Comparison of ENCODE assay signal across 8 mouse cellular contexts in the genomic region with DNA sequence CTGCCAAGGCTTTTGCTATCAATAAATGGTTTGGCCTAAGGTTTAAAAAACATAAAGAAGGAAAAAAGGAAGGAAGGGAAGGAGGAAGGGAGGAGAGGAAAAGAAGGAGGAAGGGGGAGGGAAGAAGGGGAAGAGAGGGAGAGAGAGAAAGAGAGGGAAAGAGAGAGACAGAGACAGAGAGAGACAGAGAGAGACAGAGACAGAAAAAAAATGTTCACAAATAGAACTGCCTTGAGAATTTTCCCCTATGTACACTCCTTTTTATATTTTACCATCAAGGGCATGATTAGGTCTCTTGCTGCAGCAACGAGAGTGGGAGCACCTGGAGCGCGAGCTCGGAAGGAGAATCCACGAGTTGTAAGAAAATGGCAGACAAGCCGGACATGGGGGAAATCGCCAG. TPM values are rescaled to one million over a fixed set of nuclear protein-coding genes. Genes with fewer than 3 reads are reported as not detected.
DNase-seq lines count a peak whose midpoint lies in the region; ATAC-seq lines count a peak whose summit lies in the region.

Gm9844 (plus strand) TSS at position 301 of the 400 bp plus-strand sequence.

- H3K36me3 ChIP-seq in neural tube, embryonic 11.5 days (ENCODE audit: control insufficient read depth, insufficient read depth, low read length) = no peaks in the 10 kb centered on the region
- H3K36me3 ChIP-seq in forebrain, embryonic 13.5 days (ENCODE audit: poor library complexity, severe bottlenecking) = no peaks in the 10 kb centered on the region
- no peaks in the 10 kb centered on the region for H3K36me3 ChIP-seq in limb, embryonic 12.5 days
- no peaks in the 10 kb centered on the region for H3K36me3 ChIP-seq in stomach, embryonic 14.5 days (ENCODE audit: control insufficient read depth, insufficient read depth, low read length)

- 93% methylated on average over 7 of the region's 7 CpGs for WGBS in neural tube, embryonic 11.5 days
- WGBS in forebrain, embryonic 13.5 days = 86% methylated on average over 7 of the region's 7 CpGs
- 88% methylated on average over 7 of the region's 7 CpGs for WGBS in limb, embryonic 12.5 days
- WGBS in stomach, embryonic 14.5 days = 85% methylated on average over 7 of the region's 7 CpGs

- H3K4me3 ChIP-seq in neural tube, embryonic 11.5 days (ENCODE audit: low read depth, low read length) = no peak within 1 kb of the TSS
- H3K4me3 ChIP-seq in forebrain, embryonic 13.5 days = no peak within 1 kb of the TSS
- no peak within 1 kb of the TSS for H3K4me3 ChIP-seq in limb, embryonic 12.5 days (replicated peaks)
- H3K4me3 ChIP-seq in stomach, embryonic 14.5 days (ENCODE audit: low read depth, low read length) = no peak within 1 kb of the TSS

- no peak within 1 kb of the TSS for H3K27ac ChIP-seq in neural tube, embryonic 11.5 days (ENCODE audit: low read depth, low read length)
- H3K27ac ChIP-seq in forebrain, embryonic 13.5 days = no peak within 1 kb of the TSS
- H3K27ac ChIP-seq in limb, embryonic 12.5 days = no peak within 1 kb of the TSS
- H3K27ac ChIP-seq in stomach, embryonic 14.5 days (ENCODE audit: low read length) = no peak within 1 kb of the TSS

- no peaks in the 10 kb centered on the region for H3K9me3 ChIP-seq in neural tube, embryonic 11.5 days (ENCODE audit: control insufficient read depth, low read length)
- H3K9me3 ChIP-seq in forebrain, embryonic 13.5 days (replicated peaks) = no peaks in the 10 kb centered on the region
- no peaks in the 10 kb centered on the region for H3K9me3 ChIP-seq in limb, embryonic 12.5 days
- H3K9me3 ChIP-seq in stomach, embryonic 14.5 days (ENCODE audit: control insufficient read depth, low read depth, low read length) = no peaks in the 10 kb centered on the region

- DNase-seq in neural tube, embryonic 11.5 days (ENCODE audit: low spot score) = no peak
- no peak for DNase-seq in neural tube, embryonic 10.5 days (ENCODE audit: extremely low spot score, low spot score)
- DNase-seq in right cerebral cortex, postnatal 14 days = no peak
- DNase-seq in cerebellum, postnatal 25 days = no peak
- DNase-seq in cerebellum, adult 8-10 months = no peak

- no peaks in the 10 kb centered on the region for H3K4me1 ChIP-seq in neural tube, embryonic 11.5 days (ENCODE audit: control insufficient read depth, insufficient read depth, low read length)
- H3K4me1 ChIP-seq in forebrain, embryonic 13.5 days = 0 out of 2 replicates have a peak, but pooled peaks cover 1% of the 10 kb centered on the region
- H3K4me1 ChIP-seq in limb, embryonic 12.5 days (replicated peaks) = no peaks in the 10 kb centered on the region
- H3K4me1 ChIP-seq in stomach, embryonic 14.5 days (ENCODE audit: control insufficient read depth, insufficient read depth, low read length) = no peaks in the 10 kb centered on the region

- no peak for ATAC-seq in neural tube, embryonic 11.5 days (ENCODE audit: insufficient read depth, low FRiP score, low TSS enrichment)
- ATAC-seq in forebrain, embryonic 13.5 days = no peak
- no peak for ATAC-seq in limb, embryonic 12.5 days (ENCODE audit: insufficient number of reproducible peaks, insufficient read depth, low FRiP score, low TSS enrichment, low read depth)
- ATAC-seq in stomach, embryonic 14.5 days (ENCODE audit: insufficient number of reproducible peaks, insufficient read depth, low FRiP score, low read depth) = no peak

- no peaks in the 10 kb centered on the region for H3K27me3 ChIP-seq in neural tube, embryonic 11.5 days (ENCODE audit: control insufficient read depth, insufficient read depth, low read length)
- no peaks in the 10 kb centered on the region for H3K27me3 ChIP-seq in forebrain, embryonic 13.5 days
- 0 out of 2 replicates have a peak, but pooled peaks cover 5% of the 10 kb centered on the region for H3K27me3 ChIP-seq in limb, embryonic 12.5 days
- H3K27me3 ChIP-seq in stomach, embryonic 14.5 days (ENCODE audit: control insufficient read depth, insufficient read depth, low read length) = no peaks in the 10 kb centered on the region

- H3K9ac ChIP-seq in neural tube, embryonic 11.5 days (ENCODE audit: low read length) = no peak within 1 kb of the TSS
- H3K9ac ChIP-seq in forebrain, embryonic 13.5 days = no peak within 1 kb of the TSS
- H3K9ac ChIP-seq in limb, embryonic 12.5 days (replicated peaks) = no peak within 1 kb of the TSS
- H3K9ac ChIP-seq in stomach, embryonic 14.5 days (replicated peaks; ENCODE audit: low read depth, low read length) = no peak within 1 kb of the TSS

- H3K4me2 ChIP-seq in neural tube, embryonic 11.5 days (ENCODE audit: low read depth) = no peak within 1 kb of the TSS
- H3K4me2 ChIP-seq in forebrain, embryonic 13.5 days = no peak within 1 kb of the TSS
- no peak within 1 kb of the TSS for H3K4me2 ChIP-seq in limb, embryonic 12.5 days
- no peak within 1 kb of the TSS for H3K4me2 ChIP-seq in stomach, embryonic 14.5 days (replicated peaks; ENCODE audit: low read depth, low read length)

RNA-seq across cellular contexts. Expression of gene Gm9844, which starts in this region (rescaled TPM):
- 21.0 and 23.9 TPM in 2 replicates for polyA plus RNA-seq in neural tube, embryonic 11.5 days (2014; fragmentation: Nextera tagmentation; extraction: Ambion mirVana)
- polyA plus RNA-seq in forebrain, embryonic 13.5 days (2015; fragmentation: Nextera tagmentation; extraction: Ambion mirVana) = 29.8 and 31.0 TPM in 2 replicates
- 14.2 and 22.2 TPM in 2 replicates for polyA plus RNA-seq in limb, embryonic 12.5 days (2016; fragmentation: Nextera tagmentation; extraction: Ambion mirVana)
- 15.6 and 16.7 TPM in 2 replicates for polyA plus RNA-seq in stomach, embryonic 14.5 days (2014; fragmentation: Nextera tagmentation; extraction: Ambion mirVana)
